Mouse (Mus musculus) erythroblast, adult 5-6 weeks (primary cell): ENCODE results near the gene Pde4d. TPM values are rescaled to one million over a fixed set of nuclear protein-coding genes. Genes with fewer than 3 reads are reported as not detected.

Experiments used
- ATAC-seq: replicated peaks from 2 replicates; pipeline ENCODE4 v1.8.0; 2016; ENCODE audit warnings: moderate number of reproducible peaks, mild to moderate bottlenecking, moderate TSS enrichment, inconsistent platforms; ENCODE audit not compliant: poor library complexity, low FRiP score, severe bottlenecking
- total RNA-seq, 2 experiments: library from RNA; stranded (forward) in 1 of 2; stranded (reverse) in 1 of 2; fragments of 150-400 nt in 1 of 2; fragments of 200-764, 138-1000 nt in 1 of 2; gene quantifications; 2 replicates each; pipeline versions ENCODE4 v1.2.3 to v1.2.4; 2015 to 2017; ENCODE audit warnings: low replicate concordance in 2 of 2

Gene Pde4d
- total RNA-seq, 2 experiments from 2014 or later = 41.3 to 42.3 TPM

DNA sequence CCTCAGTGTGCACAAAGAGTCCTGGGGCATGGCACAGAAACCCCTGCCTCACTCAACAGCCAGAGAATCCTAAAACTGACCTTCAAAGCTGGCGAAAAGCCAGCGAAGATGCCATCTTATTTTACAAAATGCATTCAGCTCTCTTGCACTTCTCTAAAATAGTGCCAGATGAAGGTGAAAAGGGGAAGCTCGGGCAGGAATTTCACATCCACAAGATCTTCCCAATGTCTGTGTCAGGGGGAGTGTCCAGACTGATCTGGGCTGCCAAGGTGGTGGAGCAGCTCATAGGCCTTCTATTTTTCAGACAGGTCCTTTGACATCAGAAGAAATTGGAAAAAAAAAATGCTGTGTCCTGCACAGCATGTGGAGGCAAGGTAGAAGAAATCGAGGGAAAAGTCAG is 1110.5 kb downstream of the Pde4d start:
- ATAC-seq = no peak

DNA sequence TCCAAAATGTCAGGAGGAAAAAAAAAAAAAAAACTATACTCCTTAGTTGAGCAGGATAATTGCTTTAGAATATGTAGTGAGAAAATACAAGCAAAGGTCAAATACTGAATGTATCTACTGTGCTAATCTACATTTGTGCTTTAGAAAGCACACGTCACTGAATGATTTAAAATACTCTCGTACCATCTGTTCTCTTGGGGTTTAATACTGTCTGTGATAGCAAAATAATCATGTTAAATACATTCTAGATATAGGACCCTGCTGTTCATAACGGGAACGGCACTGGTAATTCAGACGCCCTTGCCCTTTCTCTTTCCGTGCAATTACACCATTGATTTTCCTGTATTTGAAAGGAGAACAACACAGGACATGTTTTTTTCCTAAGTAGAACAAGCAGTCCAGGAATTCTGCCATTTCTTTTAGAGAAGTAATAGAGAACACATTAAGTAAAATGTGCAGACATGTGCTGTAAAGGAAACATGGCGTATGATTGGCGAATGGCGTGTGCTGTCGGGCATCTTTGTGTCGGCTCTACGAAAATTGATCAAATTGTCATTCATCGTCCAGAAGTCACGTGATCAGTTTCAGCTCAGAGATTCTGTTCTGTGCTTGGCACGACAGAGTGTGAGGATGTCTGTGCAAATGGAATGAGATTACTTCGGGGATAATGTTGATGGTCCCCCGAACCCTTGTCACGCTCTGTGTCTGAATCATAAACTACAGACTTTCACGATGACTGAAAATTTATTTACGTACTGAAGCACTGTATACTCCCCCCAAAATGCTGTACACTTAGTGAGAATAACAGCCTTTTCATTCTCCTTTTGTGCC is 1119.1 kb downstream of the Pde4d start:
- ATAC-seq = no peak

DNA sequence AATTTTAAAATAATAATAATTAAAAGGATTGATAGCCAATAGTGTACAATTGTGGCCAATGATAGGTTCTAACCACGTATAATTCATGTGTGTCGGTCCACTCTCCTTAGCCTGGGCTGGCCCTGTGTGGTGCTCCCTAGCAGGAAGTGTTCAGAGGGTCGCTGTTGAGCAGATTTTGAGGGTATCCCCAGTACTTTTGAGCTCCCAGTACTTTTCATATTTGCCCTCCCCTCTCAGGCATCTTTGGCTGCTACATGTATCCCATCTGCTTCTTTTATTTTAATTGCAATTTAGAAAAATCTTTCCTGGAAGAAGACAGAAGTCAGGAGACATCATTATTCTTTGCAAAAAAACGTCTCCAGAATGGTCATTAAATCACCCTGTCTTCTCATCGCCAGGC is 1119.7 kb downstream of the Pde4d start:
- no peak for ATAC-seq

DNA sequence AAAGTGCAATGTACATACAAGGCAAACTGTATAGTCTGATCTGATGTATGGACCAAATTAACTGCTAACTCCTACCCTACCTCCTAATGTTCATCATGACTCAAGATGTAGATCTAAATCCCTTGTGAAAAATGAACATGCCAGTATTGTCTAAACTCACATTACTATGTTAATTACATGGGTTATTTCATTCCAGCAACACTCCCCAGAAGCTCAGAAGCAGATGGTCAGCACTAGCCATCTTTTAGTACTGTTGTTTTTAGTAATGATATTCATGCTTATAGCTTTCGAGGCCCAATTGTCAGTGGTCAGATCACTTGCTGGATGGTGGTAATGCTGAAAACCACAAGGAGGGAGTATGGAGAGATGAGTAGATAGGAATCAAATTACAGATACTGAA is 1127.0 kb downstream of the Pde4d start:
- no peak for ATAC-seq

DNA sequence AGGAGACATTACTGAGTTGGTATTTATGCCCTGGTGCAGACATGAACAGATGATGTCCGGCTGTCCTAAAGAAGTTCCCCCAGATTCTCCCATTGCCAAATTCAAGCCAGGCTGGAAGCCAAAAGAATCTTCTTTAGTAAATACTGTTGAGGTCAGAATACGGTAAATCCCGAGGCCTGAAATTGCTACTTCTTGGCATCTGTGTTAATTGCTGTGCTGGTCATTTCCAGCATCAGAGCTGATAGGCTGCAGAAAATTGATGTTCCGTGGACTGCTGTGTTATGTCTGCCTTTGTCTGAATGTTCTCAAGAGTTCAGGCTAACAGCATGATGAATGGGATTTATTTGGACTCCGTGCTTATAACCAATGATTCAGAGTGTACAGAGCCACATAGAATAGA is 1127.7 kb downstream of the Pde4d start:
- ATAC-seq = no peak

DNA sequence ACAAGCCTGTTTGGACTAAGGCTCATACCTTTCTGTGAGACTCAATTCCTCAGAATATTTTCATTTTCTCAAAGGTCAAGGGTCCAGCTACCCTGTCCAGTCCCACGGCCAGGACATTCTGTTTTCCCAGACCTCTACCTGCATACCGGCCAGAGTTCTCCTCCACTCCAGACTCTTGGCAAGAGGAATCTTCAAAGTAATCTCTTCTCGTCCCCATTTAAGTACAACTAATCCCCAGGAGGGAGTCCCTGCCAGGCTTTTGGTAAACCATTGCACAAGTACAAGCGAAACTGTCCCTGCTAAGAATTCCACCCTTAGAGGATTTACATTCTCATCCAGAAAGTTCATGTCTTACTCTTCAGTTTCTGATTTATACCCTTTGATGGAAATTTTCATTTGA is 1128.2 kb downstream of the Pde4d start:
- no peak for ATAC-seq

DNA sequence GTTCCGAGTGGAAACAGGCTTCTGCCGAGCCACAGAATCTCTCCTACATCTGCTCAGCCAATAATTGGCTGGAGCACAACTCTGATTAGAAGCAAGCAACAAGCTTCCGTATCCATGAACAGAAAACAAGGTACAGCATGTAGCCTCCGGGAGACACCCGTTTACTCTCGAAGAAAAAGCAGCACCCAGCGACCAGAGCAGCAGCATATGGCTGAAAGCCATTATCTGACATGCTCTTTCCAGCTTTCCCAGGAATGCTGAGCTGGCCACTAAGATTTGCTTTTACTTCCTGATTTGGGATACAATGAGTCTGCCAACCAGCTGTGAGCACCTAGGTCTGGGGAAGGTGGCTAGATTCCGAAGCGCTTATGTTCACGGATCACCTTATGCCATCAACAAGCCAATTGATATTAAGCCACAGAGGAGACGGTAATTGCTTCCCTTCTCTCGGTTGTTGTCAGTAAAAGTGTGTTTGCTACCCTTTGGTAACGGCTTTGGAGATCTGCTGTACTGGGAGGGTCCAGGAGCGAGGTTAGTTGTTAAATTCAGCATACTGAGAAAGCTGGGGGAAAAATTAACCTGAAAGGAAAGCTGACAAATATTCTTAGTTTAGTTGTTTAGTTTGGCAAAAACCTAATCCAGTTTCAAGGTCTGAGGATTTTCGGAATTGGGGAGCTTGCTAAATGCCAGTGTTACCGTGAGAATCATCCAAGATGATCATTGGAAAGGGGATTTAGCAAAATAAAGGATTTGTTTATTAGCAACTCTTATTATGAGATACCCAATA is 1131.7 kb downstream of the Pde4d start:
- no peak for ATAC-seq

DNA sequence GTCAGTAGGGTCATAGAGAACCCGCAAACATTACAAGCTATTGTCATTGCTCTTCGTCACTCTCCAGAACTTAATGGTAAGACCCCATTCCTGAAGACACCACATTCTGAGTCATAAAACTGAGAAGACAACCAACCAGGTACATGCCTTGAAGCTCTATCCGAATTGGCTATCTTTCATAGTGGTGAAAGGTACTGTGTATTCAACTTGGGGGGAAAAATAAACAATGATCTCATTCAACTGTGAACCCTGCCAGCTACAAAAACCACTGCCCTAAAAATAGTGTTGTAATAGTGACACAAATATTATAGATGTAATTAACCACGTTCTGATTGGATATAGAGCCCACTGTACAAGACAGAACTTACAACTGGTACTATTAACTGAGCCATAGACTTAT is 1140.3 kb downstream of the Pde4d start:
- ATAC-seq = no peak

DNA sequence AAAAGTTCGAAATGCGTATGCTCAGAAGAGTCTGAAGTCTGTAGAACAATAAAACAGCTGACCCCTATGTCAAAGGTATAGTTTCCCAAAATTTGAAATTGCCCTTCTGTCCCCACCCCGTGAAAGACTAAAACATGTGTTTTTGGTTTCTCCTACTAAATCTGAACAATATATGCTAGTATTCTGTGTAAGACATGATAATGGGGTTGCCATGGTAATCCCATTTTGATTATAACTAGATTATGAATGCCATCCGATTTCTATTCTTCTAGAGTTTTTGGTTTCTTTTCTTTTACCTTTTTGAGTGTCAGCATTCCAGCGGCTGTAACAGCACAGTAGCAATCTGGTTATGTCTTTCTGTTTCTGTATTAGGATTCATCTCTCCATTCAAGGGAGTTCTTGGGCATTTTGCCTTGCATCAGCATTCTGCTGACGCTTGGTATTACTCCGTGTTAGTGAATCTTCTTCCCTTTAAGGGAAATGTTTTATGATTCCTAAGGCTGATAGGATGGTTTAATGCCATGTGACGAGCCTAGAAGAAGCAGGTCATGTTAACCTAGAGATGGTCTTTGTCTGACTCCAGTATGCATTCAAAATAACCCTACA is 1142.5 kb downstream of the Pde4d start:
- no peak for ATAC-seq

DNA sequence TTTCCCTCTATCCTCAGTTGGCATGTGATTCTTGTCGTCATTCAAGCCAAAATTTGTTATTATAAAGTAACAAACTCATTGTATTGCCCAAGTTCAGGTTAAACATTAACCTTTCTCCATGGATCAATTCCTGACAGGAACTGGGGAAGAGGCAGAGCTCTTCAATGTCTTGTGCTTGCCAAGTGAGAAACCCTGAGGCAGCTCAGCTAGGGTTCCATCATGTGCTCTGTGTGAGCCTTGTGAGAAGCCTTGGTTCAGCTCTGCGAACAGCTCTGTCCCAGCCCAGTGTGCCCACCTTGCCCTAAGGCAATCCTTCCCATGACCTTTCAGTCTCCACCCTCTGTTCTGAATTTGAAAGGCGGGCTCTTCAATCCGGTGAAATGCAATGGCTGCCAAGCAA is 1150.0 kb downstream of the Pde4d start:
- no peak for ATAC-seq

DNA sequence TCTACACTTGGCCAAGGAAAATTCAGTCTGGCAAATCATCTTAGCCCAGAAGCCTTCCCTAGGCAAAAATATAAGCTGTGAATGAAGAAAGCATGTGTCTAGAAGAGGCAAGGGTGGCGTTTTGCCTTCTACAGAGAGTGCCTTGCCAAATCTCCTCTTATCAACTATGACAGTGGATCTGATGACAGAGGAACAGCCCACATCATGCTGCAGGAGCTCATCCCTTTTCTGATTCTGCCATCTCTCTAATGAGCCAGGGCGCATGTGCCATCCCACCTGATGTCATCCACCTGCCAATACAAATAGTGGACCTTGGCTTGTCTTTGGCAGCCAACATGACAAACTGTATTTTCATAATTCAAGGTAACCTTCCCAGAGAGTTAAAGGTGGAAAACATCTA is 1154.3 kb downstream of the Pde4d start:
- ATAC-seq = no peak

DNA sequence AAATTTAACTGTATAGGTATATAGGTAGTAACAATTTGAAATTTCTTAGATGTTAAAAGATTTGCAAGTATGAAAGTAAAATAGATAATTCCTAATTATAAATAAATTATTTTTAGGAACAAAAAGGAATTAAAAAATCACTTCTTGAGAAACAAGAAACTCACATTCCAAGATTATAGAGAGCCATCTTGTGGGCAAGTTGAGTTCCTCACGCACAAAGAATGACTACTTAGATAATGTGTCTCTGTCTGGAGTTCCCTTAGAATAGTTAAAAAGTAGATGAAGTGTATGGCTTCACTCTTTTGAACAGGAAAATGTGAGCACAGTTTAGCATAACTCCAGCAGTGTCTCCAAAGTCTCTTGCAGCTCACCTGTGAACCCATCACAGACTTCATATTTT is 1155.4 kb downstream of the Pde4d start:
- no peak for ATAC-seq

DNA sequence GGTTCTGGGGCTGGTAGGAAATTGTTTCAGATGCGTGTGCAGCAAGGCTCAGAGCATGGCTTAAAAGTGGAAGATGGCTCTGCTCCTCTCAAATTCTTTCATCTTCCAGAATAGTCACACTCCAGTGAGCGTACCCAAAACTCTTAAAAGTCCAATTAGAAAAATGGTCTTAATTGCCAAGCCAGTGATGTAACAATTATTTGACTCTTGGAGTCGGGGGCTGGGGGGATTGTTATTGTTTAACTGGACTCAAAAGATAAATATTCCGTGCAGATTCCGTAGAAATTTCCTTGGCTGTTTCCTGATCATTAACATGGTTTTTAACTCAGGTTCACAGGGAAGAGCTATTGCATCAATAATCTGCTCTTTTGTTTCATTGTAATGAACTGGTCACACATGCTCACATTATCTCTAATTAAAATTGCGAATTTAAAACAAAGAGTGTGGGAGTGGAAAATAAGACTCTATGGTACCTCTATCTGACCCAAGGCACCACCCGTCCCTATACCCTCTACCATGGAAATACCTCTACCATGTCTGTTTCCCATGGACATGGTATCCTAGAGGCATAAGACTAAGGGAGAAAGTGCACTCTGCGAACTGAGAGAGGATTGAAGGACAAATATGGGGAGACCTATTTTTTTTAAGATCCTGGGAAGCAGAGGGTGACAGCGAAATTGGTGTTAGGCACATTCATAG is 1159.5 kb downstream of the Pde4d start:
- no peak for ATAC-seq

DNA sequence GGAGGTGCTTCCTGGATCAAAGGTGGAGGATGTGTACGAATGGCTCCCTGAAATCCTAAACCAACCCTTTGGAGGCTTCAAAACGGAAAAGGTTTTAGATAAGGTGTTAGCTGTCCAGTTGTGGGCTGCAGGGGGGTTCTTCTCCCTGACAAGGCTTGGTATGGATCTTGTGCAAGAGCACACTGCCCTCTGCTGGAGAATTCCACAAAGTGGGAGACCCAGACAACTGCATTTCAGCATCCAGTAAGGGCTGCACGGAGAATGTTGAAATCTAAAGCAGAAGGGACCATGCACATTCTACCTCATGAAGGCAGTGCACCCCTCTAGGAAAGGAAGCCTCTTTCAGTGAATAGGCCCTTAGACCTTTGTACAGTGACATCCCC is 1160.0 kb downstream of the Pde4d start:
- peak; percentile 77 for ATAC-seq

DNA sequence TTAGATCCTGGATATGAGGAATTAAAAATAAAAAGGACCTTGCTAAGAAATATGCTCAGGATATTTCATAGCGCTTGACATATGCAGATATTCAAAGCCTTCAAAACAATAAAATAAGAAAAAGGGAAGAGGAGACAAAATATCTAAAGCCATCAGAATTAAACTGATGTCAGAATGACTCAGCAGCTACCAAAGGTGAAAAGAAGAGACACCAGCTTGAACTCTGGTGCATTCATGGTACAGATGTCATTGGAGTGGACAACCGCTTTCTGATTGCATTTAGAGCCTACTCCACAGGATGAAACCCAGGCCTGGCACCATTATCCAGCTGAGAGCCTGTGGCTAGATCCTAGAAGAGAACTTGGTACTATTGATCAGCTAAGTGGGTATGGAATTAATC is 1161.0 kb downstream of the Pde4d start:
- ATAC-seq = no peak

DNA sequence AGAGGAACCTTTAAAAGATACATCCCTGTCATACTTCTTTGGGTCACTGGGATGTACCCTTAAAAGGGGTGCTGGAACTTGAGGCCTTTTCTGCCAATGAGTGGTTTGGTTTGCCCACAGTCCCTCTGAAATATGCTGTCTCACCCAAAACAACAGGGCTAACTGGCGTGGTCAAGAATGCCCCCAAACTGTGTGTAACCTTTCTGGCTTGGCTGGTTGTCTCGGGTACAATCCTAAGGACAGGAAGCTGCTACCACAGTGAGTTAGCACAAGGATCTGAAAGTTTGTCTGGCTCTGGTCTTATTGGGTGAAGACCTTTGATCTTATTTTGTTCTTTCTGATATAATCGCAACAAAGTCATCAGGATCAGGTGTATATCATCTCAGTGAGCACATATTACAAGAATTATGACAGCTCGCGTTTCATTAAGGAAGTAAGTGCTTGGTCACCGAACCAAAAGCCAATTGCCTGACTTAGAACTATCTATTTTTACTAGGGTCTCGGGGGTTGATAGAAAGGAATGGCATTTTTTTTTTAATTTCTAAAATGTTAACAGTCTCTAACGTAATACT is 1165.6 kb downstream of the Pde4d start:
- ATAC-seq = no peak

DNA sequence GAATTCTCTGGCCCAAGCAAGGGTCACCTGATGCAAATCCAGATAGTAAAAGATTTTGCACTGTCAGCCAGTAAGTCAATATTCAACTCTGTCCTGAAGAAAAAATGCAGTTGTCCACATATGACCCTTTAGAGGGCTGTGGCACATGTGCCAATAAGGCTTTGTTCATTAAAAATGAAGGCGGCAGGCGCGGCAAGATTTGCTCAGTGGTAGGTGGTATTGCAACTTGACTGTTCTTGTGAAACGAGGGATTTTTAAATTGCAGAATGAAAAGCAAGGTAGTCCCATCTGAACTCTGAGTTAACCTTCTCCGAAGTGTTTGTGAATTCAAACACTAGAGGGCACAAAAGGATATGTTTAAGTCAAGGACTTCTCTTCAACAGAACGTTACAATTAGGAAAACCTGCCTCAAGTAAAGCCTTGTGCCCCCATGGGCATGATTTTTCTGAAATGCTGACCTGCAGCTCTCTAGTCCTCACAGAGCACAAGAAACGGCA is 1166.1 kb downstream of the Pde4d start:
- peak; percentile 80 for ATAC-seq

DNA sequence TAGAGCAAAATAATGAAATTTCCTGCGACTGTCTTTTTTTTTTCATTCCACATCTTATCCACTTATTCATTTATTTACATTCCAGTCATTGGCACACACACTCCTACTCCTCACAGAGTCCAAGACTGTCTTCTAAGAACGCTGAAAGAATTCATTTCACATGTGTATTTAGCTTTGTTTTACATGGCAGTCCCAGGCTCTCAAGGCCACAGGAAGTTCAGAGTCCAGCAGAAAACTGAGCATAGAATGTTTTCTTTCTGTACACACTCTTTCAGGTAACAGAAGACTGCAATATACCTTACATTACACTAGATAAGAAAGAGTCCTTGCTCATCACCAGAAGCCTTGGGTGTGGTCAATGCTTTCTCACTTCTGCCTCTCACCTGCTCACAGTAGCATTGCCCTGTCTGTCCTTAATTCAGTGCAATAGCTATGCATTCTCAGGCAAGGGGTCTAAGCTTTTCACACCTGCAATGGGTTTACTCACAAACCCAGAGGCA is 1169.5 kb downstream of the Pde4d start:
- no peak for ATAC-seq

DNA sequence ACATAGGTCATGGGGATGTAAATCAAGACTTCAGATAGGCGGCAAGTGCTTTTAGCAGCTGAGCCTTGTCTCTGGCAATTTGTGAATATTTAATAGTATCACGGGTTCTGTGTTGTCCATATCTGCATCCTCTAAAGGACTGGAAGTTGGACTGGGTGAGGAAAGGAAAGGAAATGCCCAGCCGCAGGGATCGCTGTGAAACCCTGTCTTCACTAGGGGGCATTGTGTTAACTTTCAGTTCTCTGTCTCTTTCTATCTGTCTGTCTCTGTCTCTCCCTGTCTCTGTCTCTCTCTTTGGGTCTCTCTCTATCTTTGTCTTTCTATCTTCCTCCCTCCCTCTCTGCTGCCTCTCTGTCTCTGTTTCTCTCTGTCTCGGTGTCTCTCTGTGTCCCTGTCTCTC is 1172.5 kb downstream of the Pde4d start:
- ATAC-seq = 0 out of 2 replicates have a peak, but pooled peaks have one; percentile 42

DNA sequence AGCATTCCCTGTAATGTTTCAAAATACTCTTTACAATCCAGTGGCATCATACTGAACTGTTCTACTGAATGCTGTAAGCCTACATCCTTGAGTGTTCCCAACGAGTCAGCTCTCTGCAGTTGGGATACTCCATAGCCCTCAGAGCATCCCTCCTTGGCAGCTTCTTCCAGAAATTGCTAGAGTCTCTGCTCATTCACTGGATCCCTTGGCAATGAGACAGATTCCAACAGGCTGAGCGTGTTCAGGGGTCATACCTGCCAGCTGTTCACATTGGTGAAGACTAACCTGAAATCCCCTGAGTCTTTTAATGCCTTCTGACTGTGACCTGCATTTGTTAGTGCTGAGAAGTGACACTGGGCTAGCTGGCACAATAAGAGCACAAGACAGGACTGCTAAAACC is 1173.5 kb downstream of the Pde4d start:
- ATAC-seq = no peak
